Mouse (Mus musculus) cortical plate, adult 2 months (tissue): Measurements from ENCODE around the gene Gm49339. TPM values are rescaled to one million over a fixed set of nuclear protein-coding genes. Genes with fewer than 3 reads are reported as not detected.

ENCODE experiments used
- H3K27ac ChIP-seq: fragments of 200-500 bp; 2 replicates; pipeline ENCODE4 v1.5.1; 2012; ENCODE audit warnings: low read length, control low read depth, inconsistent platforms; ENCODE audit not compliant: insufficient read depth
- H3K4me1 ChIP-seq: fragments of 200-500 bp; 2 replicates; pipeline ENCODE4 v1.6.1; 2011; ENCODE audit warnings: low read length; ENCODE audit not compliant: control insufficient read depth, insufficient read depth
- H3K4me3 ChIP-seq: fragments of 200-500 bp; 2 replicates; pipeline ENCODE4 v1.5.1; 2011; ENCODE audit warnings: mild to moderate bottlenecking, low read length, control low read depth; ENCODE audit not compliant: insufficient read depth
- CTCF ChIP-seq: fragments of 200-500 bp; IDR thresholded peaks from 2 replicates; pipeline ENCODE4 v1.5.1; 2011; ENCODE audit warnings: mild to moderate bottlenecking, control low read depth, low read length; ENCODE audit not compliant: insufficient read depth; ENCODE audit errors: extremely low read depth
- POLR2A ChIP-seq: fragments of 200-500 bp; IDR thresholded peaks from 2 replicates; pipeline ENCODE4 v1.6.1; 2011; ENCODE audit warnings: mild to moderate bottlenecking, low read length, control low read depth; ENCODE audit not compliant: insufficient read depth; ENCODE audit errors: extremely low read depth
- polyA plus RNA-seq: library from polyadenylated mRNA; depleted of rRNA; stranded (reverse); fragments of >200 nt; gene quantifications from 2 replicates; pipeline ENCODE4 v1.2.3, GENCODE M21; 2012; rRNA removed

Gene Gm49339
- polyA plus RNA-seq, 1 experiment: 0.25 TPM

- Histone ChIP-seq H3K27ac (no peak overlapping the region), H3K4me3 (no peak overlapping the region), H3K4me1 (no peaks in the 10 kb centered on the region)
- TF ChIP-seq POLR2A (no peak), CTCF (no peak)
These were observed 39.6 kb downstream of the Gm49339 start for GRCm38 (mm10) chr10:51520021-51520420.

GRCm38 (mm10) chr10:51521453-51521852, 41.0 kb downstream of the Gm49339 start:
- H3K4me1 ChIP-seq: no peaks in the 10 kb centered on the region
- no peak overlapping the region for H3K4me3 ChIP-seq
- H3K27ac ChIP-seq: no peak overlapping the region
- TF ChIP-seq CTCF (no peak), POLR2A (no peak)

- no peak for TF ChIP-seq CTCF
- no peak for TF ChIP-seq POLR2A
- no peaks in the 10 kb centered on the region for H3K4me1 ChIP-seq
- H3K4me3 ChIP-seq: no peak overlapping the region
These were observed 45.7 kb downstream of the Gm49339 start for GRCm38 (mm10) chr10:51526090-51526489.

GRCm38 (mm10) chr10:51526633-51527032, 46.2 kb downstream of the Gm49339 start:
- TF ChIP-seq POLR2A: no peak
- TF ChIP-seq CTCF: no peak
- Histone ChIP-seq H3K27ac (no peak overlapping the region), H3K4me1 (no peaks in the 10 kb centered on the region), H3K4me3 (no peak overlapping the region; the same call in 1 of the 2 replicates)

More at GRCm38 (mm10) chr10:51526090-51526489, 45.7 kb downstream of the Gm49339 start:
- no peak overlapping the region for H3K27ac ChIP-seq

- Histone ChIP-seq H3K27ac (no peak overlapping the region), H3K4me1 (no peaks in the 10 kb centered on the region), H3K4me3 (no peak overlapping the region)
- no peak for TF ChIP-seq POLR2A
- no peak for TF ChIP-seq CTCF
These were observed 48.5 kb downstream of the Gm49339 start for GRCm38 (mm10) chr10:51528840-51529434.

GRCm38 (mm10) chr10:51529497-51529896, 49.1 kb downstream of the Gm49339 start:
- H3K27ac ChIP-seq: no peak overlapping the region
- no peaks in the 10 kb centered on the region for H3K4me1 ChIP-seq
- H3K4me3 ChIP-seq: no peak overlapping the region
- no peak for TF ChIP-seq POLR2A
- TF ChIP-seq CTCF: no peak

GRCm38 (mm10) chr10:51530813-51531212, 50.4 kb downstream of the Gm49339 start:
- no peak for TF ChIP-seq CTCF
- no peak for TF ChIP-seq POLR2A
- no peak overlapping the region for H3K4me3 ChIP-seq

More at GRCm38 (mm10) chr10:51530813-51531212, 50.4 kb downstream of the Gm49339 start:
- Histone ChIP-seq H3K27ac (no peak overlapping the region), H3K4me1 (no peaks in the 10 kb centered on the region)

Other genes starting within 250 kb of the Gm49339 start
- 0.38 and 0.45 TPM in 2 replicates for gene Lilr4b, start within 50 bp of the Gm49339 start, polyA plus RNA-seq
- gene Lilrb4a, start 10.3 kb downstream of the Gm49339 start, polyA plus RNA-seq: 0.38 and 0.58 TPM in 2 replicates
- not detected in 2 replicates for gene Fam162b, start 109.9 kb downstream of the Gm49339 start, polyA plus RNA-seq
- gene Gprc6a, start 150.8 kb downstream of the Gm49339 start, polyA plus RNA-seq: not detected in 2 replicates
- gene Rfx6, start 197.1 kb downstream of the Gm49339 start, polyA plus RNA-seq: not detected in 2 replicates